Mouse (Mus musculus): ENCODE results near the gene Kifc1. TPM values are rescaled to one million over a fixed set of nuclear protein-coding genes. Genes with fewer than 3 reads are reported as not detected.

Gene Kifc1
- 1 to 10 TPM in 2 of 3 experiments, under 1 TPM in 1; 0.20 to 7.4 (median 1.3) TPM for polyA plus RNA-seq (2017; shearing (Covaris generic))

DNA sequence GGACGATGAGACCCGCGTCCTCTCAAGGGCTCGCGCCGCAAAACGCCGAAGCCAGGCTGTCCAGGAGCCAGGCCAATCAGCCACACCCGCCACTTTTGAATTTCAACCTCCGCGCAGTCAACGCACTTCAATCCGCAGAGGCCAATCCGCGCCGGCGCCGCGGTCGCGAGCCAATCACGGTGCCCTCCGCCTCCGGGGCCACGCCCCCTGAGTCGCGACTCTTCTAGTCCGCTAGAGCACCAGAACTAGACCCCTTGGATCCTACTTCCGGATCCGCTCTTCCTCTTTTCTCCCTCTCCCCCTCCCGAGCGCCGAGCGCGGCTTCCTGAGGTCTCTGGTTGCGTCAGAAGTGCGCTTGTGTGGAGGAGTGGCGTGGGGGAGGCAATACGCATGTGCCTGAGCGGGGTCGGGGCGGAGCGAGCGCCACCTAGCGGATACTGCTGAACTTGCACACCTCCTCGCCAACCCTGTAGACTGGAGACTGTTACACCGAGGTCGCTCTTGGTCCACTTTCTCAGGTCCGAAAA lies at the start of gene Kifc1:
Gene Kifc1 (minus strand): TSS at position 129 of the 527 bp plus-strand sequence.
- ATAC-seq = peak; percentile 99

- ATAC-seq = no peak
Measured at GRCm38 (mm10) chr17:33938783-33939182, 48.3 kb upstream of the Kifc1 start.

GRCm38 (mm10) chr17:33936993-33937392 lies 46.5 kb upstream of the Kifc1 start:
- ATAC-seq = no peak

- no peak for ATAC-seq
Measured at GRCm38 (mm10) chr17:33935422-33936055, 45.1 kb upstream of the Kifc1 start.

GRCm38 (mm10) chr17:33932970-33933369 lies 42.5 kb upstream of the Kifc1 start:
- ATAC-seq = no peak

- no peak for ATAC-seq
Measured at GRCm38 (mm10) chr17:33932448-33932847, 42.0 kb upstream of the Kifc1 start.

DNA sequence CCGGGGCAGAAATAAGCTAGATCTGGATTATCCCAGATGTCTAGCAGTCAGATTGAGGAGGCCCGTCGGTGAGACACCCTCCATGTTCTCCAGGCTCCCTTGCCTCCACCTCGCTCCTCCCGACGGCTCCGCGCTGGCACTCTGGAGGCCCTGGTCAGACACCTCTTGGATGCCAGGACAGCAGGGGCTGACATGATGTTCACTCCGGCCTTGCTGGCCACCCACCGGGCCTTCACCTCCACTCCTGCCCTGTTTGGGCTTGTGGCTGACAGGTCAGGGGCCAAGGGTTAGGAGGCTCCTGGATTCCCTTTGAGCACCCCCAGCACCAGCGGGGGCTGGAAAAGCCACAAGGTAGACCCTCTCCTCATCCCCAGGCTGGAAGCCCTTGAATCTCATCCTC lies 41.5 kb upstream of the Kifc1 start:
- ATAC-seq = no peak

DNA sequence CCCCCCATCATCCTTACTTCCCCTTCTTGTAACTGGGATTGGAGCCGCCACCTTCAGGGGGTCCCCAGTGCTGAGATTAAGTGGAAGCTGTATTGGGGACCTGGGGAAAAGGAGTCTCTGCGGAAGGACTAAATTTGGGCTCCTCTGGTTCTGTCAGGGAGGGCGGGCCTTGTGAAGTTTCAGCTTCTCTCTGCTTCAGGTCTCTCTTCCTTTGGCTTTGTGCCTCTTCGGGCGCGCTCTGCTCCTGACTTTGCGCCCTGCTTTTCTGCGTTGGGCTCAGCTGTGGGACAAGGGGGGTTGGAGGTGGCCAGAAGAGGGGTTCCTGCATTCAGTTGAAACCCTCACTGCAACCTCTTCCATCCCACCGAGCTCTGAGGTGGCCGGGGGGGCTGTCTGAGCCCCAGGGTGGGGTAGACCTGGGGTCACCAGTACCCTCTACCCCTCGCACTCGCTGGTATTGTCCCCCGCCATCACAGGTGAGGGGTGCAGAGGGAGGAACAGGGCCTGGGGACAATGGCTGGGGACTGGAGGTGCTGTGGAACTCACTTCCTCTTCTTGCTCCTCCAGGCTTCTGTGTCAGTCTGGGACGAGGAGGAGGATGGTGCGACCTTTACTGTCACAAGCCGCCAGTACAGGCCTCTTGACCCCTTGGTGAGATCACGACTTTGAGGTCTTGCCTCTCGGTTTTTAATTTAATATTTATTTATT lies 40.9 kb upstream of the Kifc1 start:
- peak; percentile 47 for ATAC-seq

- ATAC-seq = peak; percentile 30
Measured at GRCm38 (mm10) chr17:33930280-33931158, 40.1 kb upstream of the Kifc1 start.

- ATAC-seq = peak; percentile 55
Measured at GRCm38 (mm10) chr17:33929371-33930279, 39.2 kb upstream of the Kifc1 start, which contains the start of gene Rgl2. Rgl2 (plus strand) TSS chr17:33929543.

DNA sequence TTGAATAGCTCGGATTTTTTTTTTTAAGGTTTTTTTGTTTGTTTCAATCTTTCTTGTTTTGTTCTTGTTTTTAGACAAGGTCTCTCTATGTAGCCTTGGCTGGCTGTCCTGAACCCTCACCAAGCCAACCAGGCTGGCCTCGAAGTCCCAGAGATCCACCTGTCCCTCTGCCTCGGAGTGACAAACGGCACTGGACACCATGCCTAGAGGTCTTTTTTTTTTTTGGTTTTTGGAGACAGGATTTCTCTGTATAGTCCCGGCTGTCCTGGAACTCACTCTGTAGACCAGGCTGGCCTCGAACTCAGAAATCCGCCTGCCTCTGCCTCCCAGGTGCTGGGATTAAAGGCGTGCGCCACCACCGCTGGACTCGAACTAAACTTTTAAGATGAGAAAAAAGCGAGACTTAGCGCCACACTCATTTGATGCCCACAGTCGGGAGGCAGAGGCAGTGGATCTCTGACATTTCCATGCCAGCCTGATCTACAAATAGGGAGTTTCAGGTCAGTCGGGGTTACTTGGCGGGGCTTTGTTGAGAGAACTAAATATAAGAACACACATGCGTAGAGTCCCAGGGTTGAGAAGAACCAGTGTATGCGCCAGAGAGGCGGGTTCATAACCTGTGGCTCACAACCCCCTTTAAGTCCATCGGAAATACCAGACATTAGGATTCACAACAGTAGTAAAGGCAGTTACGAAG lies 37.9 kb upstream of the Kifc1 start:
- ATAC-seq = no peak

DNA sequence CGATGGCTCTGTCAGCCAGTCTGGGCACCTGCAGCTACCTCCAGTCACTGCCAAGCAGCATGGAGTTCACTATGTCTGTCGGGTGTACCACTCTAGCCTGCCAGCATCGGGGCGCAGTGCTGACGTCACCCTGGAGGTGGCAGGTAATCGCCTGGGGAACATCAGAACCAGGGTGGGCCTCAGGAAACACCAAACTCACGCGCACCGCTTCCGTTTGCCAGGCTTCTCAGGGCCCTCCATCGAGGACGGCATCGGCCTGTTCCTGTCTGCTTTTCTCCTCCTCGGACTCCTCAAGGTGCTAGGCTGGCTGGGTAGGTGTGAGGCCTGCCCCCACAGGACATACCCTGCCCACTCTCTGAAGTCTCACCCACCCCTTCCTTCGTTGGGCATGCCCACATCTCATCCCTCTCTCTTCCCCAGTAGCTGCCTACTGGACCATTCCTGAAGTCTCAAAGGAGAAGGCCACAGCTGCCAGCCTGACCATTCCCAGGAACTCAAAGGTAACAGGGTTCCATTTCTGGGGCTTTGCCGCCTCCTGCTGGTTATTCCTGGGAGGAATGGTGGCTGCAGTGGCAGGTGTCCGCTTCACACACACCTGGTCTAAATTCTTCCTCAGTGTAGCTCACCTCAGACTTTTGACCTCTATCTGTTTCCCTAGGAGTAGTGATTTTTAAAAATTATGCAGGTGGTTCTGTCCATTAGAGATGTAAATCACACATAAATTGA lies 35.9 kb upstream of the Kifc1 start:
- ATAC-seq = no peak

GRCm38 (mm10) chr17:33925406-33926116 lies 35.1 kb upstream of the Kifc1 start:
- no peak for ATAC-seq

GRCm38 (mm10) chr17:33924577-33925283 lies 34.3 kb upstream of the Kifc1 start:
- no peak for ATAC-seq

- no peak for ATAC-seq
Measured at GRCm38 (mm10) chr17:33921361-33921760, 30.9 kb upstream of the Kifc1 start.

- ATAC-seq = peak; percentile 45
Measured at GRCm38 (mm10) chr17:33920282-33921097, 30.0 kb upstream of the Kifc1 start.

- ATAC-seq = peak; percentile 66
Measured at GRCm38 (mm10) chr17:33919351-33920281, 29.2 kb upstream of the Kifc1 start.

All from inflammation-experienced regulatory T-cells, adult 6 months (primary cell).